Mouse (Mus musculus) kidney, adult 8-10 months (tissue): ENCODE measurements around the gene Akr1a1.
"Not testable (repeated sequence)": the region's sequence is repeated elsewhere in the genome, so short reads cannot be mapped to it uniquely, and the experiment has no call there.

Experiments
- DNase-seq, 2 experiments: peaks; one replicate each; pipeline ENCODE4 v3.0.0; 2022

Gene Akr1a1

DNA sequence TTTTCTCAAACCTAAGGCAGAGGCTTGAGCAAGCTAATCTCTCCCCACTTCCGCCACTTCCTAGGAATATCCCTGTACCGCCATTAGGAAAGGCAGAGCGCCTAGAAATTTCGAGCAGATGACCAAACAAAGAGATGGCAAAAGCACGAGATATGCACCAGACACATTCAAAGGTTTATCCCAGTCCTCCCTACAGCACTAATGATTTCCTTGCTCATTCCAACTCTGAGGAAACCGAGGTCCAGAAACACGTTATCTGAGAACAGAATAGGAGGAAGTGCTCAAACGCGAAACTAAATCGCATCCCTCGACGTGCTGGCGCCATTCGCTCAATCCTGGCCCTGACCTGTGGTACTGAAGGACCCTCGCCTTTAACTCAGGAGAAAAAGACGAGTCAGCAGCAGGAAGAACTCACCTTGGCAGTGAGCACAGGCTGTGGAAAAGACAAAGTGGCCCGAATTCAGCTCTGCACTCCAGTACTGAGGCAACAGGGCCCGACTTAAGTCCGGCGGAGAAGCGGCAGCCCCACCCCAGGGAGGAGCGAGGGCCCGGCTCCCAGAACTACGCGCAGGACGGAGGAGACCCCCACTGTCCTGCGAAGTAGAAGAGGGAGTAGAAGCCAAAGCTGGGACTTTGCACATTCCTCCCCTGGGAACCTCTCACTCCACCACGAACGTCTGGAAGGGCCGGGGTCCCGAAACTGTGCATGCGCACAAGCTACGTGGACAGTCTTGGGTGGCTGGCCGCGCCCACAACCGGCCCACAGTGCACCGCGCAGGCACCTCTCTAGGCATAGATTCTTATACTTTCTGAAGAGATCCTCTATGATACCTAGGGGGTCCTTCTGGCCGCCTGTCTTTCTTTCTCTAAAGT, at the start of gene Akr1a1:
Gene Akr1a1 (minus strand): TSS at position 757 of the 873 bp plus-strand sequence.
- DNase-seq = peak; percentile 95

DNA sequence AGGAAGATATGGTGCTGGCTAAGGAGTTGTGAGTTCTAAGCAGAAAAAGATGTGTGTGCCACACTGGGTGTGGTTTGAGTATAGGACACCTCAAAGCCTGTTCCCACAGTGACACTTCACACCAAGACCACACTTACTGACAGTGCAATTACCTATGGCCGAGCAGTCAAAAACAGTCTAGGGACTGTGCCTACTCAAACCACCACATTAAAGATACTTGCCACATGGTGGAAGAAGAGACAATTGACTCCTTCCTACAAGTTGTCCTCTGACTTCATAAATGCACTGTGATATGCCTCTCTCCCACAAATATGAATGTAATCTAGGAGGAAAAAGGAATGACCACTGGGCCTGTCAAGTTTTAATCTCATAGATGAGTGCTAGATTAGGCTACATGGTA, 49.5 kb upstream of the Akr1a1 start:
- DNase-seq = no peak

DNA sequence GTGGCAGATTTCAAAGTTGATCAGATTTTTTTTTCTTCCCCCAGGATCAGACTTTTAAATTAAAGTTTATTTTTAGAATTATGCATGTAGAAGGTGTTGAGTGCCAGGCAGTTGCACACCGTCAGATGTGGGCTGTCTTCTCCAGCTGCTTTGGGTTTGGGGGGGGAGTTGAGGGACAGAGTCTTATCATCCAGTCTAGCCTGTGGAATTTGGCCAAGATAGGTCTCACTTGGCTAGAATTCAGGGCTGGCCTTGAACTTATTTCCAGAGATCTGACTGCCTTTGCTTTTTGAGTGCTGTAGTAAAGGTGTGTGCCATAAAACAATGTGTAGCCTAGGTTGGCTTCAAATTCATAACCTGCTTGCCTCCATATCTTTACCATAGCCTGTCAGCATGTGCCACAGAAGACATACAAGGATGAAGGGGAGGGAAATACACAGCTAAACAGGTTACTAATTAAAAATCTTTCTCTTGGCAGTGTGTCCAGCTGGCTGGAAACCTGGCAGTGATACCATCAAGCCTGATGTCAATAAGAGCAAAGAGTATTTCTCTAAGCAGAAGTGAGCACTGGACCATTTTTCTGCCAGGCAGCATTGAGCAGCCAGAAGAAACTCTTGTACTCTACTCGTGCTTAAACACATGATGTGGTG, 47.3 kb upstream of the Akr1a1 start:
- peak; percentile 78 to 85 for DNase-seq

DNA sequence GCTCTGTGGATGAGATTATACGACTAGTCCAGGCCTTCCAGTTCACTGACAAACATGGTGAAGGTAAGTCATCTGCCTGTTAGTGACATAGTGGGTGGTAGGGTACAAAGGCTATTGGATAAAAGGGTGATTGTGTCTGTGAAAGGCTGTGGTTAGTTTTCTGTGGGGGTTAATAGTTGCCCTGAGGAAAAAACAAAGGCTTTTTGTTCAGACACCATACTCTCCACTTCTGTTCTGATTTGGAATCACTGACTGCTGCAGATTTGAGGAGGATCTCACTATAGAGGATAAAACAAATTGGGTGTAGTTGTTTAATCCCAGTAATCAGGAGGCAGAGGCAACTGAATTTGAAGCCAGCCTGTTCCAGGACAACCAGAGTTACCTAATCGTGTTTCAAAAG, 42.3 kb upstream of the Akr1a1 start:
- no peak for DNase-seq

DNA sequence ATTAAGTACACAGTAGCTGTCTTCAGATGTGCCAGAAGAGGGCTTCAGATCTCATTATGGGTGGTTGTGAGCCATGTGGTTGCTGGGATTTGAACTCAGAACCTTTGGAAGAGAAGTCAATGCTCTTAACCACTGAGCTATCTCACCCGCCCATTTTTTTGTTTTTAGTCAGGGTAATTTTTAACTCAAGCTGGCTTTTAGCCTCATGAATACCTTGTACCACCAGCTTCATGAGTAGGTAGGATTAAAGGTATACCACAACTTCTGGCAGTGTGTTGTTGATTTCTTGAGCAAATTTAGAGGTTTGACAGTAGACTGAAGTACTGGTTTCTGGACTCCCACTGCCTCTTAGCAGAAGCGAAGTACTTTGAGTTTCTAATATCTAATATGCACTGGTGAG, 40.7 kb upstream of the Akr1a1 start:
- no peak for DNase-seq

DNA sequence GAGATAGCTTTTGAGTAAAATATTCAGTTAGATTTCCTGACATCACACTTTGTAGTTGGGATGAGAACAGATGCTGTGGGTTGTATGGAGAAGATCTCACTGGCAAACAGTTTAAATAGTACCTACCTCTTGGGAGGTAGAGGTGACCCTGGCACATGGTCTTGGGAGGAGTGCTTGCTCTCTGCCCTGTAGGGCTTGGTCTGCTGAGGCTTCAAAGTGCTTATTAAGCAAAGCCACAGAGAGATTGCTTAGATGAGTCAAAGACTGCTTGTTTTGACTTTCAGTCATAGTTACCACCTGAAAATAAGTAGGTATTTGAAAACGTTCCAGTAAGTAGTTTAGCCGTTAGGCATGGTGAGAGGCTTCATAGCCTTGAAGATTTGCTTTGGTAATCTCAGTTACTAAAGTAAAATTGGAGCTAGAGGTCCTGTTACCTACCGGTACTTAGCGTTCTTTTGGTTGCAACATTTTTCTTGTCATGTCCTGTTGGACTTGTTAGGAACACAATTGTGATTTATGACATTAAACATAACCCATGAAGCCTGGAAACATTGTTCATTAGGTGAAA, 37.9 kb upstream of the Akr1a1 start:
- peak; percentile 64 to 72 for DNase-seq

DNA sequence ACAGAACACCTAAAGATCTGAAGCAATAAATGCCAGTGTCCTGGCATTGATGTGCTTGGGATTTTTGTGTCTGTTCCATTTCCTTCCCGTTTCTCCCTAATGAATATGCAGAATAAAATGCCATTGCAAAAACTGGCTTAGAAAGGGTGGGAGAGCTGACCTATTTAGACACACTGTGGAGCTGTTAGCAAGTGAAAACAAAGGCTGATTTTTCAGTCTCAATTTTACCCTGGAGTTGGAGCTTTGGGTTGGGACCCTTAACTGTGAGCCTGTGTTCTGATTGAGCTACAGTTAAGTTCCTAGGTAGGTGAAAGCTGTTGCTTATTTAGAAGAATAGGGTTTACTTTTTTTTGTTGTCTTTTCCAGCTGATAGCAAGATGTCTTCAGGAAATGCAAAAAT, 35.6 kb upstream of the Akr1a1 start:
- DNase-seq = no peak

DNA sequence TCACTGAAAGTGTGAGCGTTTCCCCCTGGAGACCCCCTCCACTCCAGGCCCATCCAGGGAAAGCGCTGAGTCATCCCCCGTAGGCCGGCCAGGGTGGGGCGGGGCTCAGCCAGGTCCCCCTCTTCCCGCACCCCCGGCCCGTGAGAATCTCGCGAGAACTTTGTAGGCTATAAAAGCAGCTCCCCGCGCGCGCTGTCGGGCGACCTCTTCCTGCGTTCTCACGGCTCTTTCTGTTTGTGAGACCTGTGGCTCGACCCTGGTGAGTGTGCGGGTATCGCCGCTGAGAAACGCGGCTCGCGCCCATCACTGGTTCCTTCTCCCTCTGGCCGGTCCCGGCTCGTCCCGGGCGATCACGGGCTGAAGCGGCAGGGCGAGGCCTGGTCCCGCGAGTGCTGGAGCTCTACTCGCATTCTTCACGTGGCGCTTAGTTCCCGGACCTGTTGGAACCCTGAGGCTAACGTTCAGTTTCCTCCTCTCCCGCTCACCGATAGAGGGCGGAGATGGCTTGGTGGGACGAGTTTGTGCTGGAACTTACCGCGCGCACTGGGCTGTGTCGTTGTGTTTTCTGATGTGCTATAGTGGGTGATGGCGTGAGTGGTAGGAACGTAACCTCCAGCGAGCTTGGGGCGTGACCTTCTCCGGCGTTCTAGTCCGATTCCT, 34.1 kb upstream of the Akr1a1 start, which contains the start of gene Prdx1:
Gene Prdx1 (plus strand): TSS at position 143 of the 660 bp plus-strand sequence.
- peak; percentile 91 to 95 for DNase-seq

DNA sequence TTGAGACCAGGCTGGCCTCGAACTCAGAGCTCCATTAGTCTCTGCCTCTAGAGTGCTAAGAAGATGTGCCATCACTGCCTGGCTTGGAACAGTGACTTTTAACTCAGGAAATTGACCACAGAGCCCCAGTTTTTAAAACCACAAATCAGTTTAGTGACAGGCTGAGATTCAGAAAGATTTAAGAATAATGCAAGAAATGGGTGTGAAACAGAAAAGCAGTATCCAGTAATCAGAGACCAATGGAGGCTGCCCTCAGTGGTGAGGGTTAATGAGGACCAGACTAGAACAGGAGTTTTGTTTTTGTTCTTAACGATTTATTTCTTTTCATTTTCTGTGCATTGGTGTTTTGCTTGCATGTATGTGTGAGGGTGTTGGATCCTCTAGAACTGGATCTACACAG, 33.2 kb upstream of the Akr1a1 start:
- no peak for DNase-seq

DNA sequence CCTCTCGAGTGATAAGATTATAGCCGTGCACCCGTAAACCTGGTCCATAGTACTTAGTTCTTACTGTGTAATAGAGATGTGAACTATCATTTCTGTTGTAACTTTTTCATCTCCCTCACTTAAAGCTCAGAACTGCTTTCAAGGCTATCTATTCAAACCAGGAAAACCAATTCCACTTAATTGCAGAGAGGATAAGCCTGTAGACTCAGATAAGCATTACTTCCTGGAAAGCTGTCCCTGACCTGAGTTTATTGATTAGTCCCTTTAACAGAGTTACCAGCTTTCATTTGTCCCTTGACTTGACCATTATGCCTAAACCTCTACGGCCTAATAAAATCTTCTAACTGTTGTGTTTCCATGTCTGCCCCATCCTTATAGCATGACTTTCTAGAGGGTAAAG, 32.5 kb upstream of the Akr1a1 start:
- no peak for DNase-seq

DNA sequence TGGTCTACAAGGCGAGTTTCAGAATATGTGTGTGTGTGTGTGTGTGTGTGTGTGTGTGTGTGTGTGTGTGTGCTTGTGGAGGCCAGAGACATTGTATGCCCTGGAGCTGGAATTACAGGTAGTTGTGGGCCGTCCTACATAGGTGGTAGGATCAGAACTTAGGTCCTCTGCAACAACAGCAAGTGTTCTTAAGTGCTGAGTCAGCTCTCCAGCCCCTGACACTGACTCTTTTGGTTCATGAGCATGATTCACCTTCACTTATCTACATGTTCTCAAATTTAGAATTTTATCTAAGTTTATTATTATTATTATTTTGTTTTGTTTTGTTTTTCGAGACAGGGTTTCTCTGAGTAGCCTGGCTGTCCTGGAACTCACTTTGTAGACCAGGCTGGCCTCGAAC, 29.0 kb upstream of the Akr1a1 start:
- DNase-seq = not testable (repeated sequence)

DNA sequence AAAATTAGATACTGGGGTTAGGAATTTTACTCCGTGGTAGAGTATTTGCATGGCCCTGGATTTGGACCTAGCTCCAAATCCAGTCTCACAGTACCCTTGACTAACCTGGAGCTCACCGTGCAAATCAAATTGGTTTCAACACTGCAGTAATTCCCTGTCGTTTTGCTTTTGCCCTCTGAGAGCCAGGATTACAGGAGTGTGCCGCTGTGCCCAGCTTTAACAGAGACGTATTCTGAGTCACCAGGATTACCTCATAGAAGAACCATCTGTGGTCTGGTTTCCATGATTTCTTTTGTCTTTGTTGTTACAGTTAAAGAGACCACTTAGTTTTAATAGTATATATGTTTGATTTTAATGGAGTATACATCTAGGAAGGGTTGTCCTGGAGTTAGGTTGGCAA, 27.7 kb upstream of the Akr1a1 start:
- DNase-seq = no peak

DNA sequence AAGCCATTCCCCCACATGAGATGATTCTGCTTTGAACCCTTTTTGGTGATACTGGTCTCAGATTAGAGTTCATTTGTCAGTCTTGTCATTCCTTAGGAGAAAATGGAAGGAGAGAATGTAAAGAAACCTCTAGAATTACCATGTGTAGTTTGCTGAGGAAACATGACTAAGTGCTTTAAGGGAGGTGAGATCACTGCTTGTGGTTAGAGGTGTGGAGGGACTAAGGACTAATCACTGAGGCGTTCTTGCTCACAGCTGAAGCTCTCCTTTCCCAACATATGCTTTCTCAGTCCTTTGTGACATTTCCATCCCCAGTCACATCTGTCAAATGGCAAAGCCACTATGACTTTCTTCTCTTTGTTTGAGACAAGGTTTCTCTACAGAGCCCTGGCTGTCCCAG, 26.3 kb upstream of the Akr1a1 start:
- no peak for DNase-seq

DNA sequence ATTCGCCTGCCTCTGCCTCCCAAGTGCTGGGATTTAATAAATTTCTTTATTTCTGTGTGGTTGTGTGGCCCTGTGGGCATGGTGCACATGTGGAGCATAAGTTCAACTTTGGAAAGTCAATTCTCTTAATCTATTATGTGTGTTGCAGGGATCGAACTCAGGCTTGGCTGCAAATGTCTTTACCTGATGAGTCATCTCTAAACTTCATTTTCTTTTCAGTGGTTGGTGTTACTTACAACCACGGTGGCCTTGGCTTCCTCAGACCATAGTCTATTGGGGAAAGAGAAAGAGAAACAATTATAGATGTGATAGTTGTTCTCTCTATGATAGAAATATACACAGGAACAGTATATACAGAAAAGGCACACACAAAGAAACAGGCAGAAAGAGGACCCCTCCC, 24.5 kb upstream of the Akr1a1 start:
- no peak for DNase-seq

DNA sequence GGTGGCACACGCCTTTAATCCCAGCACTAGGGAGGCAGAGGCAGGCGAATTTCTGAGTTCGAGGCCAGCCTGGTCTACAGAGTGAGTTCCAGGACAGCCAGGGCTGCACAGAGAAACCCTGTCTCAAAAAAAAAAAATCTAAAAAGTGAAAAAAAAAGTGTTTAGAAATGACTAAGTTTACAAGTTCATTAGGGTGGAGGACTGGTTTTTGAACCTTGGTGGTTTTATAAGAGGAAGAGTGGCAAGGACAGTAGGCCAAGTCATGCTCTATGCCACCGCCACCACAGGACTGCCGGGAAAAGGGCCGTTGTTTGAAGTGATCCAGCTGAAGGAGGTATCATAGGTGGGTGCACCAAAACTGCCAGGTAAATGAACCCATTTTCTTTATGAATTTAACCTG, 23.3 kb upstream of the Akr1a1 start:
- not testable (repeated sequence) for DNase-seq

DNA sequence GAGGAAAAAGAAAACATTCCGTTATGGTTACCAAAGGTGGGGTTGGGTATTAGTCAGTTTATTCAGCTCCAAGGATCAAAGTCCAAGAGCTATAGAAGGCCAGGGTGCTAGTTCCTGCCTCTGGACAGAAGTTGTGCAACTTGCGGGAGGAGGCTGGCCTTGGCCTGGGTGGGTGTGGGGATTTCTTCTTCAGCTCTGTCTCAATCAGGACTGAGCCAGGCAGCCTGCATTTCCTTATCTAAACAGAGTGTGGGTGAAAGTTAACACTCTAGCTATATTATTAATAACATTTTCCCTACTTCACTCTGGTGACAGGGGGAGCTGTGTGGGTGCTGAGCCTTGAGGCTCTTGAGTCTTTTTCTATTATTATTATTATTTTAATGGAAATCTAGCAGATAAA, 21.3 kb upstream of the Akr1a1 start:
- peak in 1 of 2 experiments; percentile 60 for DNase-seq

DNA sequence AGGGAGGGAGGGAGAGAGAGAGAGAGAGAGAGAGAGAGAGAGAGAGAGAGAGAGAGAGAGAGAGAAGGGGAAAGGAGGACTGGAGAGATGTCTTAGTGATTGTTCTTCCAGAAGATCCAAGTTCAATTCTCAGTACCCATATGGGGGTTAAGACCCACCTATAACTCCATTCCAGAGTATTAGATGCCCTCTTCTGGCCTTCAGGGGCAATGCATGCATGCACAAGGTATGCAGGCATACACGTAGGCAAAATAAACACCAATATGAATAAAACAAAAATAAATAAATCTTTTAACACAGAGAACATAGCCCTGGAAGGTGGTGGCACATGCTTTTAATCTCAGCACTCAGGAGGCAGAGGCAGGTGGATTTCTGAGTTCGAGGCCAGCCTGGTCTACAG, 17.8 kb upstream of the Akr1a1 start:
- DNase-seq = peak in 1 of 2 experiments; percentile 53

DNA sequence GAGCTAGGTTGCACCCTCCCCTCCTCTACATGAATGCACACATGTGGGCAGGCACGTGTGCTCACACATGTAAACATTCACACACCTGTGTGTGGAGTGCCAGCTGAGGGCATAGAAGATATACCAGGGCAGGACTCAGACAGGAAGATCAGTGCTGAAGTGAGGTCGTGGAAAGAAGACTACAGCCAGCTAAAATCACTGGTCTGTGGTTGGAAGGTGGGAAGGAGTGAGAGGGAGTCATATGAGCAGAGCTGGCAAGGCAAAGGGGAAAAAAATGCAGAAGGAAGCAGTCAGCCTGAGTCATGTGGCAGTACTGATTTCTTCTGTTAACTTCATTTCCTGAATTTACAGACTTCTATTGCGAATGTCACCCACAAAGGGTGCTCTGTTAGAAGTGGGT, 16.7 kb upstream of the Akr1a1 start:
- DNase-seq = peak in 1 of 2 experiments; percentile 61

DNA sequence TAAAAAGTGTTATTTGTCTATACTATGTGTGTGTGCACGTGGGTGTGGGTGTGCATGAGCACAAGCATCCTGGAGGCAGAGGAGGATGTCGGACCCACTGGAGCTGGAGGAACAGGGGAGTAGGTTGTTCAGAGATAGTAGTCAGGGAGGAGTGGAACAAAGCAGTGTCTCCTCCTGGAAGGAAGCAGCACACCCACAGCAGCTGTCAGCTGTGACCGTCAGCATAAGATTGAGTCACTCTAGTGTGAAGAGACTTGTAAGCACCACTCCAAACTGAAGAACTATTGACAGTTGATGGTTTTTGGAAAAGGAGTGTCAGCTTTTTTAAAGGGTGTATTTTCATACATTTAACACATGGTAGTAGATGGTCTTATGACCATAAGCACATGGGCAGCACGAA, 15.1 kb upstream of the Akr1a1 start:
- no peak for DNase-seq

DNA sequence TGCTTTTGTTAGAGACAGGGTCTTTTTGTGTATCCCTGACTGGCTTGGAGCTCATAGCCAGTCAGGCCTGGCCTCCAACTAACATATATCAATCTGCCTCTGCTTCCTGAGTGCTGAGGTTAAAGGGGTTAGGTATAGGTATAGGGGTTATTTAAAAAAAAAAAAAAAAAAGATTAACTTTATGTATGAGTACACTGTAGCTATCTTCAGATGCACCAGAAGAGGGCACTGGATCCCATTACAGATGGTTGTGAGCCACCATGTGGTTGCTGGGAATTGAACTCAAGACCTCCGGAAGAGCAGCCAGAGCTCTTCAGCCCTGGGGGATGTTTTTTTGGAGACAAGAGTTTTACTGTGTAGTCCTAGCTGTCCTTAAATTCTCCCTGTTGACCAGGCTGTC, 10.5 kb upstream of the Akr1a1 start:
- no peak for DNase-seq

DNA sequence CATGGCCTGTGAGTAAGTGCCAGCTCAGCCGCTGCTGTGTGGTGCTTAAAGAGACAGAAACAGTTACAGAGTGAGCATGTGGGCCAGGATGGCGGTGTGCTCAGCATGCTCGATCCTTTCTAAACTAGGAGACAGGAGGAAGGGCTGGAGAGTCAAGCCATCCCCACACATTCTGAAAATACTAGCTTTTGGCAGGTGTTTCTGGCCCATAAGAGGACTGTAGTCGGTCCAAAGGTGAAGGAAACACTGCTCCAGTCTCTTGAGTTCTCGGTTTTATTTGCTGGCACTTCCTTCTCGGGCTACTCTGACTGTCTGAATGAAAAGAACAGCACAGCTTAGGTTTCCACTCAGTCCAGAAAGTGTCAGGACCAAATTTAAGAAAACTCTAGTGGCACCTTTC, 9.3 kb upstream of the Akr1a1 start:
- peak; percentile 53 to 71 for DNase-seq

DNA sequence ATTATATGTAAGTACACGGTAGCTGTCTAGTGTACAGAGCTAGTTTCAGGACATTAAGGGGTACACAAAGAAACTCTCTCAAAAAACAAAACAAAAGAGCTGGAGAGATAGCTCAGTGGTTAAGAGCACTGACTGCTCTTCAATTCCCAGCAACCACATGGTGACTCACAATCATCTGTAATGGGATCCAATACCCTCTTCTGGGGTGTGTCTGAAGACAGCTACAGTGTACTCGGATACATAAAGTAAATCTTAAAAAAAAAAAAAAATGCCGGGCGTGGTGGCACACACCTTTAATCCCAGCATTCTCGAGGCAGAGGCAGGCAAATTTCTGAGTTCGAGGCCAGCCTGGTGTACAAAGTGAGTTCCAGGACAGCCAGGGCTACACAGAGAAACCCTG, 8.4 kb upstream of the Akr1a1 start:
- DNase-seq = not testable (repeated sequence)

DNA sequence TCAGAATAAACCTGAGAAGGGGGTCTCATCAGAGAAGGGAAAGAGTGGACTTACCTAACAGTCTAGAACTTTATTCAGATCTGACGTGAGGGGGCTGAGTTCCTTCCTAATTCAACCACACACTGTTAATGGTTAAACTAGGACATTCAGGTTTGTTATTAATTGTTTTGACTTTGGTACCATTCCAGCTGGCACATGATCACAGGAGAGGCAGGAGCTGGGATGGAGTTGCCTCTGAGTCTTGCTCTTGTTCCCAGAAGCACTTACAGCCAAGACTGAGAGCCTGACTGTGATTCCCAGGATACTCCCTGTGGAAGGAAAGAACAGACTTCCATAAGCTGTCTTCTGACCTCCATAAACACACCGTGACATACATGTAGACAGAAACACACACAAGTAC, 8.0 kb upstream of the Akr1a1 start:
- DNase-seq = peak; percentile 72 to 93
